Mouse (Mus musculus): ENCODE results near the gene Cfap54.

Gene Cfap54

DNA sequence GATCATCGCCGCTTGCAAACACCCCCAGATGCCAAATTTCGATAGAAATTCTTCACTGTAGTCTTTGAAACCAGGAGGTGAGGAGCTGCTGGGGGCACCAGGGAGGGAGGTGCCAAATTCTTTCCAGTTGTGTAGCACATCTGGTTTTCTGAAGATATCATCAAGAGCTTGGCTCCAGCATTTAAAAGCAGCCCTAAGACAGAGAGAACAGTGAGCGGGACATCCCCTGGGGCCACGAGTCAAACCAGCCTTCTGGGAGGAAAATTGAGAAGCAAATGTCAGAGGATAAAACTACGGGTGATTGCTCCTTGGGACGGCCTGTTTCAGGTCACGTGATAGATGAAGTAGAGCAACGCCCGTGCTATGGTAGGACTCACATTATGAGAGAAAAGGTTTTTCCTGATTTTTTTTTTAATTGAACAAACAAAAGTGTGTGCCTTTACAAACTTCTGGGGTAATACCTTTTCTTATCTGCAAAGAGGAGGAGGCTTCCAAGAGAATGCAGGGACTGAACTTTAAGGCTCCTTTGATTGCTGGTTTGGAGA lies 143.6 kb downstream of the Cfap54 start:
- no peak for DNase-seq (ENCODE audit: low spot score in 2 of 2)

DNA sequence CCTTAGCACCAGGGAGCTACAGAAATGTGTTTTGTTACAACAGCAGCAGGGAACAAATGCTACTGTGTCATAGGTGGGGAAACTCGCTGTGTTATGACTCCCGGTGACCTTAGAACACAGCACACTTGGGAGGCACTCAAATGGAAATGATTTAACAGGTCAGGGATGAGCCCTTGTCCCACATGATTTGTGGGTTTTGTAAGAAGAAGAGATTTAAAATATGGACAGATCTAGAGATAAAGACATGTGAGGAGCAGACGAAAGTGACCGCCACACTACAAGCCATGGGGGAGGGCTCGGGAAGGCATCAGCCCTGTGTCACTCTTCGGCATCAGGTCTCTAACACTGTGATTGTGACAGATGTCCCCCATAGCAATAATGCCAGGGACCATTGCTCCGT lies 144.3 kb downstream of the Cfap54 start:
- no peak for DNase-seq (ENCODE audit: low spot score in 2 of 2)

DNA sequence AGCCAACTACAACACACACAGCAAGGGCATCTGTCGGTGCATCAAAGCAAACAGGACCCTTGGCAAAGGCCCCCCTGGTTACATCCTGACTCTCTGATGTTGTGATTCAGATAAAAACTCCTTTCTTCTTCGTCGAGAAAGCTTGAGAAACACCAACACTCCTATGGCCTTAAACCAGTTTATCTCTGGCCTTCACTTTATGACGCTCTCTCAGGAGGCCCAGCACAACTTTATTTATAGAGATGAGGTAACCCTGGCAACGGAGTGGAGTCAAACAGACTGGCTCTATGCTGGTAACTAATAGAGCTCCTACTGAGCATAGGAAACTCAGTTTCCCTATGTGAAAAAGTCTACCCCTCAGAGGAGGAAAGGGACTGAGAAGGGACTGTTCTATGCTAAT lies 146.9 kb downstream of the Cfap54 start:
- DNase-seq (ENCODE audit: low spot score in 2 of 2), result no peak

DNA sequence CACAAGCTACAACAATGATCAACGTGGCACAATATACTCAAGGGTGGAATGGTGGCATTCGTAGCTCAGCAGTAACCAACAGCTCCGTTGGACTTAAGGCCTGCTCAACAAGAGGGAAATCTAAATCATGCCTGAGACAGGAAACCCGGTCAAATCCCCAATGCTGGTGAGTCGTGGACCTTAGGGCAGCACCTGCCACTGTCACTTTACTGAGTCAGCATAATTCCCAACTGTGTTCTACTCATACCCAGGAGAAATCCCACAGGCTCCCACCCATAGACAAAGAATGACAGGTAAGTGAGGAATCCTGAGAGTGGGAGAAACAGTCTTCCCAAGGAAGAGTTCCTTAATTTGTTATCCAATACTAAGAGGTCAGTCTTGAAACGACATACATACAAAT lies 147.8 kb downstream of the Cfap54 start:
- DNase-seq (ENCODE audit: low spot score in 2 of 2), result no peak

DNA sequence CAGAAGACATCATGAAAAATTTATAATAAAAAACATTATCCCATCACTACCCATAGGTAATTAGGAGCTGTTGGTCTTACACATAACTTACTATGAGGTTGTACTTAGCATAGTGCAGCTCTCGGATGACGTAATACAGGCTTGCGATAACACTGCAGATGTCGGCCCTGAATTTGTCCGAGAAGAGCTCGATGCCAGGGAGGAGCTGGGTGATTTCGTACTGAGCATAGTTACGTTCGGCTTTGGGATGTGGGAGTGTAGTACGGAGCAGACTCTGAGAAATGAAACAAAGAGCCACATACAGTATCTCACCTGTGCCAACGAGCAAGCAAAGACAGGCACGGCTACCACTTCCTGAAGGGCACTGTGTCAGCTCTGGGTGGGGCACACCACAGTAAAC lies 149.0 kb downstream of the Cfap54 start:
- no peak for DNase-seq (ENCODE audit: low spot score in 2 of 2)

DNA sequence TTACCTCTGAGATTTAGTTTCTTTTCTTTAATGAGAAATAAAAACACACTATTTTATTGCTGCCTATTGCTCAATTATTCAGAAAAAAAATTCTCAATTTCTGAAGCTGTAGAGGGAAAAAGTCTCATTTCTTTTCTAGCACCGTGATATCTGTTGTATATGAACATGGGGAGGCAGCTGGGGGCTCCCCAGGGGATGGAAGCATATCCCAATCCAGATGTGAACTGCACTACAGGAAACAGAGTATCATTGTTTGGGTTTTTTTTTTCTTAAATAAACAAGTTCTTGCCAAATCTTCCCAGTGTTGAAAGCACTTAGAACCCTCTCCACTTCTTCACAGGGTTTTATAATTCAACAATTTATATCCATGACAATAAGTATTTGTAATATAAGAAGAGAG lies 151.4 kb downstream of the Cfap54 start:
- no peak for DNase-seq (ENCODE audit: low spot score in 2 of 2)

DNA sequence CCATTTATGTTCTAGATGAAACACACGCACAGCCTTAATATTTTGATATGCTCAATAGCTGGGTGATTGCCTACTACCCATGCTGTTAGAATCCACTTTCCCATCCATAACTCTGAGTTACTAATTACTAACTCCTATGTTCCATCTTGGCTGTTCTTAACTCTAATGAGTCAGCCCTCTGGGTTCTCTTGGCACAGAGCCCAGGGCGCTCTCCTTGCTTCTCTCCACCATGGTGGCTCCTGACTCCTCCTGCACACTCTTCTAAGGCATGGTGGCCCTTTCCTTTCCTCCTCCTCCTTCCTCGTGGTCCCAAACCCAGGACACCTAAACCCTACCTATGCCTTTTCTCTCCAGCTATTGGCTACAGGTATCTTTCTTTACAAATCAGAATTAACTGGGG lies 153.2 kb downstream of the Cfap54 start:
- DNase-seq (ENCODE audit: low spot score in 2 of 2), result no peak

DNA sequence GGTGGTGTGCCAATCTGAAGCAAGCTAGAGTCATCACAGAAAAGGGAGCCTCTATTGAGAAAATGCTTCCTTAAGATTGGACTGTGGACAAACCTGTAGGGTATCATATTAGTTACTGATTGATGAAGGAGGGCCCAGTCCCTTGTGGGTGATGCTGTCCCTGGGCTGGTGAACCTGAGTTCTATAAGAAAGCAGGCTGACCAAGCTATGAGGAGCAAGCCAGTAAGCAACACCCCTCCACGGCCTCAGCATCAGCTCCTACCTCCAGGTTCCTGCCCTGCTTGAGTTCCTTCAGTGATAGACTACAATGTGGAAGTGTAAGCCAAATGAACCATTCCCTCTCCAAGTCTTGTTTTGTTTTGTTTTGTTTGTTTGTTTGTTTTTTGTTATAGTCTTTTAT lies 162.9 kb downstream of the Cfap54 start:
- DNase-seq (ENCODE audit: low spot score in 2 of 2), result no peak

DNA sequence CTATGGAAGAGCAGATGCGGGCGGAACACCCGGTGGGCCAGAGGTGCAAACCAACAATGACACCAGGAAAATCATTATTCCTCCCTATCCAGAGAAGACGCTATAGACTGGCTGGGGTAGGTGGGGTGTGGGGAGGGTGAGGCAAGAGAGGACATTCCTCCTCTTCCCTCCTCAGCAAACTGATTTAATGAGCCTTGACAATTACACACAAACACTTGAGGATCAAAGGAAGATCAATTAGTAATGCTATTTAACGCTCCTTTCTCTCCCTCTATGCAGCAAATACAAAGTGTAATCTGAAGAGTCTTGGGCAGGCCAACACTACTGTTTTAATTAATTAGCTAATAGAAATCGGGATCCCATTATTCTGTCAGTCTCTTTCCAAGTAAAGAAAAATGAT lies 174.2 kb downstream of the Cfap54 start:
- DNase-seq (ENCODE audit: low spot score in 2 of 2), result no peak

DNA sequence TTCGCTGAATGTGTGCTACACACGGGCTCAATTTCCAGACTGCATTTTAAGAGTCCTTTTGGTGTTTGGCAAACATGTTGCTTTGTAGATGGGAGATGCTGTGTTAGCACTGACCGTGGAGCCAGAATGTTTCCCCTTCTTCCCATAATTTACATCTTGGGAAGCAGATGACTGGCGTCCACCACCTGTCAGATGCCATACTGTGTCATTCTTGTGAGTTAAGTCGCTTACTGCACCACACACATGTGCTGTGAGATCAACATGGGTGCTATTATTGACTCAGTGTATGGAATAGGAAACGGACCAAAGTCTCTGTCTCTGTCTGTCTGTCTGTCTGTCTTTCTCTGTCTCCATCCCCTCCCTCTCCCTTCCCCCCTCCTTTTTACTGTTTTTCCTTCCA lies 193.0 kb downstream of the Cfap54 start:
- DNase-seq (ENCODE audit: low spot score in 2 of 2), result no peak

DNA sequence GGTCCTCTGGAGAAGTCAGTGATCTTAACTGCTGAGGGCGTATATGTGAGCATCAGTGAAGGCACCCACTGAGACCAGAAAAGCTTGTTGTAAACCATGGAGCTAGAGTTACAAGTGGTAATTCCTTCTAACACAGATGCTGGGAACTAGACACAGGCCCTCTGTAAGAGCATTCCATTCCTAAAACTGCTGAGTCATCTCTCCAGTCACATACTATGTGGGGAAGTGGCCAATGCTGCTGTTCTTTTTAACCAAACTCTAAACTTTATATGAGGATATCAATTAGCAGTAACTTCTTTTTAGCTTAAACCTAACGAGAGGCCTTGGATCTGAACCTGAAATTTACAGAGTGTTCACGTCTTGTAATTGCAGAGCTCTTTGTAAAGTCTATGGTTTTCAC lies 203.4 kb downstream of the Cfap54 start:
- DNase-seq (ENCODE audit: low spot score in 2 of 2), result no peak

DNA sequence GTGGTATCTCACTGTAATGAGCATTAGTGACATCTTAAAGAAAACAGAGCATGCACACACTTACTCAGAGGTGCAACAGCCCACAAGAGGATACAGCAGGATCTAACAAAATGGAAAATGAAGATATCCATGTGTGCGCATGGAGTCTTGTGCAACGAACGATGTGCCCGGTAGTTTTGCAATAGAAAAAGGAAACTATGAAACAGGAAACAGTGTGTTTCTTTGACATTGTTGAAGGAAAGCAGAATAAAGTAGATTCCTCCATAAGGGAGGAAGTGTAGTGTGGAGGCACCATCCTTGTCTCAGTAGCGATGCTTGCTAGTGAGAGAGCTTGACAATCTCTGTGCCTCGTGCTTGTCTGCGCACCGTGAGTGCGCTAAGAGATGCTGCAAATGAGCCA lies 240.4 kb downstream of the Cfap54 start:
- no peak for DNase-seq (ENCODE audit: low spot score in 2 of 2)

DNA sequence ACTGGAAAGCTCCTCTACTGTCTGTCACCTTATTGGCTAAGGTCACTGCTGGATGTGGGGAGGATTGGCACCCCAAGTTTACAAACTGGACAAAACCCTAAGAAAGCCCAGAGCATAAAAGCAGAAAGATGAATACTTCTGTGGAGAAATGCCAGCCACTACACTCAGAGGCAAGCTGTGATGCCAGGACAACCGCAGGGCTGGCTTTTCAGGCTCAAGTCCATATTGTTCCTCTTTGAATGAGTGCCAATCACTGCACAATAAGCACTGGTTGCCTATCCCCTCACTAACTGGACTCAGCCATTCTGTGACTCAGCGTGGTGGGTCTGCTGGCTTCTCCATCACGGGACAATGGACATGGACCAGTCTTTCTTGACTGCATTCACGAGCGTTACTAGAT lies 243.8 kb downstream of the Cfap54 start:
- DNase-seq (ENCODE audit: low spot score in 2 of 2), result peak in 1 of 2 experiments; percentile 21

DNA sequence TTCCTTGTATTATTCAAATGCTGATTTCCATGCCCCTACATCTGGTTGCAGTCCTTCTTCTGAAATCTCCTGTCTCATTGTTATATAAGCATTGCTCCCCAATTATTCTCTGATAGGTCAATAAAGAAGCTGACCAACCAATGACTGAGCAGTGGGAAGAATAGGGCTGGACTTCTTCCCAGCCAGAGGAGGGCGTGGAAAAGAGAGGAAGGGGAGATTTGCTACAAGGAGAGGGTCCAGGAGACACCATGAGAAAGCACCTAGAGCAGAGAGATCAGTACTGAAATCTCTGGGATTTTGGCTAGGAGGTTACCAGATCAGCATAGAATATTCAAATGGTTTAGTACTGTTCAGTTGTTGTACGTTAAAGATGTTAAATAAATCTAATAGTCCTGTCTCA lies 244.4 kb downstream of the Cfap54 start:
- no peak for DNase-seq (ENCODE audit: low spot score in 2 of 2)

DNA sequence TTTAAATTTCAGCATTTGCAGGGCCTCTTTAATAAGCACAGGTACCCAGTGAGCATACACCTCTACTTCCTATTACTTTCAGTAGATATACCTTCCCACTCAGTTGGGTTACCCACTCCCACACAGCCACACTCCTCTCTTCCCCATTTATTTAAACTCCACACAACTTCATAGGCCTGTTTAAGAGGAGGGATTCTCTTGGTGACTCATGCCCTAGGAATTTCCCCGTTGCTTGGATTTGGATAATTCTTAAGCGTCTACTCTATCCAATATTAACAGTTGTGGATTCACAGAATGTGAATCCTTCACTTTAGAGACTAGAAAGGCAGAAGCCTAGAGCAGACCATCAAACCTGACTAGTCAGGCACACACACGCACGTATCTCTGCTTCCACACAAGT lies 259.9 kb downstream of the Cfap54 start:
- DNase-seq (ENCODE audit: low spot score in 2 of 2), result no peak

DNA sequence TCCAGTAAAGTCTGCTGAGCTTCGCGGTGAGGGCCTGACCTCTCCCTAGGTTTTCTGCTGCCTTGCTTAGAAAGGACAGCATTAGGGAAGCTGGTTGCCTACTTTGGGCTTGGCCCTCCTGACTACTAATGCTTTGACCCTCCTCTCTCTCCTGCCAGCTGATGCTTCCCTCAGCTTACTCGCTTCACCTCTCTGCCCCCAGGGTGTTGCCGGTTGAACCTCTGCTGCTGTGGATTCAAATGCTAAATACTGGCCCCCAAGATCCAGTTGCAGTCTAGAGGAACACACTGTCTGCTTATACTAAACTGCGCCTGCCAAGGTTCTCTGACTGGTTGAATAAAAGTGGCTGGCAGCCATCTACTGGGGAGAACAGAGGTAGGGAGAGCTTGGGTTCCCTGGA lies 263.2 kb downstream of the Cfap54 start:
- DNase-seq (ENCODE audit: low spot score in 2 of 2), result no peak

DNA sequence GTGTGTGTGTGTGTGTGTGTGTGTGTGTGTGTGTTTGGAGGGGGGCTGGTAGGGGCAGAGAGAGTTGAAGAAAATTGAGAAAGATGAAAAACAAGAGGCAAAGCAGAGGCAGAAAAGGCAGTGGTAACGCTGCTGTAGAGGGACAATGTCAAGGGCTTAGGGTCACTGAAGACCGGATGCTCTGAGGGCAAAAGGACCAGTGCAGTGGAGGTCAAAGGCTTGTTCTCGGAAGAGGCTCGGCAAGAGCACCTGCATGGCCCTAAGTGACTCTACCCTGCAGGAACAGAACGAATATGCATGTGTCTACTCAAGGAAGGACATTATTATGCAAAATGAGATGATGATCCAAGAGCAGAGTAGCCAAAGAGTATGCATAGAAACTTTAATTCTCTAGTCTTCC lies 264.5 kb downstream of the Cfap54 start:
- no peak for DNase-seq (ENCODE audit: low spot score in 2 of 2)

DNA sequence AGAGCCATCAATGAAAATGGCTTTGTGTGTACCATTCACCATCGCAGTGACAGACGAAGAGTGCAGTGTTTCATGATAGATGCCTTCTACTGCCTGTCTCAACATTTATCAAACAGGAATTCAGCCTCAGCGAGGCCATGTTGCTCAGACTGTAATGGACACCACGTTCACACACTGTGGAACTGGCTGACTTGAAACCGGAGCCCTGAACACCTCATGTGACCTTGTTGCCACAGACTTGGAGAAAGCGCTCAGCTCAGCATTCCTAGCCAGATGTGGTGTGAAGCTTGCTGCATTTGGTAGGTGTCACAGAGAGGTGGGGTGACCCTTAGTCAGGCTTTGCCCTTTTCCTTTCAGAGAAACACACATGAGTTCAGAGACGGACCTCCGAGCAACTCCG lies 270.5 kb downstream of the Cfap54 start:
- no peak for DNase-seq (ENCODE audit: low spot score in 2 of 2)

DNA sequence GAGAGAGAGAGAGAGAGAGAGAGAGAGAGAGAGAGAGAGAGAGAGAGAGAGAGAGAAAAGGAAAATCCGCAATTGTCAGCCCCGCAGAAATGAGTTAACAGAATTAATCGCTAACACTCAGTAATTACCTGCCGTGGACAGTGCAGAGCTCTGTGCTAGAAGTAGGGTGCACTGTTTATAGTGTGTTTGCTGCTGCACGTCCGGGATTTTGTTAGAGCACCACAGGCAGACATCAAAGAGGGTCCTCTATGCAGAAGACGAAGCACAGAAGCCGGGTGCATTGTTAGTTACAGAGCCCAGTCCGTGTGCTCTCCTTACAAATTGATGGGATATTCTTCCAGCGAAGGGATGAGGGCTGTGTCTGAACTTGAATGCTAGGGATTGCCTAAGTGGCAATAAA lies 289.5 kb downstream of the Cfap54 start:
- no peak for DNase-seq (ENCODE audit: low spot score in 2 of 2)

DNA sequence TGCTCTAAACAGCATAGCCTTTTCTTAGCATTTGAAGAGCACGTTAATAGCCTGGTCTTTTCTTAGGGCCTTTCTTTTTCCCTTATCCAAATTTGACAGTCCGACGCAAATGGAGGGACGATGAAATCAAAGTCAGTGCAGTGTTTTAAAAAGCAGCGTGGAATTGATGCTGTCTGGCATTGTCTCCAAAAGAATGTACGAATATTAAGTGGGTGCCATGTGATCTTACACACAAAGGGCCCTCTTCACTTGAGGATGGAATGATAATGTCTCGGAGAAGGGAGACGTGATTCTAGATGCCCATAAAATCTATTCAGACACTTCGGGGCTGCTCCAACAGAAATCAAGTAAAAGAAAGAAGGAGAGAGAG lies 289.9 kb downstream of the Cfap54 start:
- DNase-seq (ENCODE audit: low spot score in 2 of 2), result no peak

DNA sequence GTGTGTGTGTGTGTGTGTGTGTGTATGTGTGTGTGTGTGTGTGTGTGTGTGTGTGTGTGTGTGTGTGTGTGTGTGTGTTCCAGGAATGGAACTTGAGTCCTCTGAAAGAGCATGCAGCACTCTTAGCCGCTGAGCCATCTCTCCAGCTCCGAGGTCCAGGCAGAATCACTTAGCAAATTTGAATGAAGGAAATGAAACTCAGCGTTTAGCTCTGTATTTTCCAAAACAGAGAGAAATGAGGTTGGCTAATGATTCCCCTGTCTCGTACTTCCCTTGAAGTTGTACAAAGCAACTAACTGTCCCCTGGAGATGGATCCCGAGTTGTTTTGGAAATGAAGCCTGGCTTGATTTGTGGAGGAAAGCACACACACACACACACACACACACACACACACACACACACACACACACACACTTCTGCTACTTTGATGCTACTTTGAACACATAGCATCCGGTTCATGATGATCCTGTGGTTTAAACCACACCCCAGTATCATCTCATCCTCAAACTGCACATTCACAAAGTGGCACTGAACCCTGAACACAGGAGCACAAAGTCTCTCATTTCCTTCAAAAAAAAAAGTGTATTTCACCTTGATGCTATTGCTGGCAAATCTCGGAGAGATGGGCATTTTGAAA lies 290.4 kb downstream of the Cfap54 start:
- DNase-seq (ENCODE audit: low spot score in 2 of 2), result no peak

DNA sequence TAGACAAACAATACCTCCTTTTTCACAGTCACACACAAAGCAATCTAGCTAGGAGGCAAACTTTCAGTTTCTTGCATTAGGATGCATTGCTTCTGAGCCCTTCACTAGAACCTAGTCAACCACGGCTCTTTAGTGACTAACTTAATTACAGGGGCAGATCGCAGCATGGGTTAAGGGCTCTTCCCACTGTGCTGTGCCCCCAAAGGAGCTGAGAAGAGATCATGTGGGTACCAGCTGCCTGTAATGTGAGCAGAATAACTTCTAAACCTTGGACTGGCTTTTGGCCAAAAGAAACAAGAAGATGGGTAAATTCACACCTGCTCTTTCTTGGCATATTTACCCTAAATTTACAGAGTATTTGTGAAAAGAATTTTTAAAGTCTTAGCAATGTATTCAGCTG lies 291.2 kb downstream of the Cfap54 start:
- no peak for DNase-seq (ENCODE audit: low spot score in 2 of 2)

DNA sequence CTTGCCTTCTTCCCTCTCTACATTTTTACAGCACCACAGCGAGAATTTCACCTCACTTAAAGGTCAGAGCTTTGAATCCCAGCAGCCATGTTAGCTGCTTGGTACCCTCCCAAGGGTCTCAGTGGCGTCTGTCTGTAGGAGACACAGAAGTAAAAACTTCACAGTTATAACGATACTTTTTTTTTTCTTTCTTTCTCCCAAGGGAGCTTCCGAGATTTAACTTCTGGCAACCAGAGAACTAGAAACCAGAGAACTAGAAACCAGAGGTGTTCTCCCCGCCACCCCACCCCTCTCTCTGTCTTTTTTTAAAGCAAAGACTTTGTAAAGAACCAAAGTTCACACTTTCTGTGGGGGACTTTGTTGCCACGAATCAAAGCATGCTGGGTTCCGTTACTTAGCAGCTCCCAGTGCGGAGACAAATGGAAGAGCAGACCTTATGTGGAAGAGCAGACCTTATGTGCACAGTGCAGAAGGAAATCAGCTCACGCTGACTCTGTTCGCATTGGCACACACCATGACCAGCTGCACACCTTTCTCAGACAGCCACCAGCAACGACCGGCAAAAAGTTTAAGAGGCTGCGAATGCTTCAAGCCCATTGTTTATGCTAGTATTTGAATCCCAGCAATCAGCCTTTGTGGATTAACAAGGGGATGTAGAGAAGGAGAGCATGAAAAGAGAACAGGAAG lies 292.9 kb downstream of the Cfap54 start:
- DNase-seq (ENCODE audit: low spot score in 2 of 2), result no peak

DNA sequence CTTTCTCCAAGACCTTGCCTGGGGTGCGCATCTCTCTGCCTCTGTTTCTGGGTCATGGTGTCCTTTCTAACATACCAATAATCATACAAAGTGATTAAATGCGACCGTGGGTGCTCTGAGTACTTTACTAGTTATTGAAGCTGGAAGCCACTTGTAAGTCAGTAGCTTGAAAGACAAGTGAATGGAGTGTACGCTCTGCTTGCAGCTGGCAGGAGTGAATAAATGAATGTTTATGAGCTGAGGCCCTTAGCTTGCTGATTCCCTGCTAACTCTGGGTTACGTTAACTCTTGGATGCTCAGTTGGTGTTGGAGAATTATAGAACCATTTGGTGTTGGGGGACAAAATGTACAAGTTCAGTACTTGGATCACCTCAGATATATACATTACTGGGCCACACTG lies 298.7 kb downstream of the Cfap54 start:
- no peak for DNase-seq (ENCODE audit: low spot score in 2 of 2)
